Mouse (Mus musculus) myocyte (in vitro differentiated cells): ENCODE data around the gene Casz1.

Experiments
- CEBPB ChIP-seq: IDR thresholded peaks from 2 replicates; pipeline ENCODE4 v1.6.1; 2011; ENCODE audit warnings: mild to moderate bottlenecking, moderate library complexity; ENCODE audit not compliant: poor library complexity, insufficient read depth, severe bottlenecking
- POLR2A ChIP-seq: IDR thresholded peaks from one replicate; pipeline ENCODE4 v1.6.1; 2011; ENCODE audit warnings: low read depth, mild to moderate bottlenecking, control low read depth, moderate library complexity; ENCODE audit not compliant: insufficient read length
- POLR2AphosphoS2 ChIP-seq: IDR thresholded peaks from one replicate; pipeline ENCODE4 v1.6.1; 2011; ENCODE audit warnings: low read depth, control low read depth; ENCODE audit not compliant: insufficient read length
- REST ChIP-seq: IDR thresholded peaks from one replicate; pipeline ENCODE4 v1.6.1; 2011; ENCODE audit warnings: mild to moderate bottlenecking, control low read depth, moderate library complexity; ENCODE audit not compliant: insufficient read depth, insufficient read length
- SRF ChIP-seq: IDR thresholded peaks from one replicate; pipeline ENCODE4 v1.6.1; 2011; ENCODE audit warnings: low read depth; ENCODE audit not compliant: control insufficient read depth, insufficient read length

DNA sequence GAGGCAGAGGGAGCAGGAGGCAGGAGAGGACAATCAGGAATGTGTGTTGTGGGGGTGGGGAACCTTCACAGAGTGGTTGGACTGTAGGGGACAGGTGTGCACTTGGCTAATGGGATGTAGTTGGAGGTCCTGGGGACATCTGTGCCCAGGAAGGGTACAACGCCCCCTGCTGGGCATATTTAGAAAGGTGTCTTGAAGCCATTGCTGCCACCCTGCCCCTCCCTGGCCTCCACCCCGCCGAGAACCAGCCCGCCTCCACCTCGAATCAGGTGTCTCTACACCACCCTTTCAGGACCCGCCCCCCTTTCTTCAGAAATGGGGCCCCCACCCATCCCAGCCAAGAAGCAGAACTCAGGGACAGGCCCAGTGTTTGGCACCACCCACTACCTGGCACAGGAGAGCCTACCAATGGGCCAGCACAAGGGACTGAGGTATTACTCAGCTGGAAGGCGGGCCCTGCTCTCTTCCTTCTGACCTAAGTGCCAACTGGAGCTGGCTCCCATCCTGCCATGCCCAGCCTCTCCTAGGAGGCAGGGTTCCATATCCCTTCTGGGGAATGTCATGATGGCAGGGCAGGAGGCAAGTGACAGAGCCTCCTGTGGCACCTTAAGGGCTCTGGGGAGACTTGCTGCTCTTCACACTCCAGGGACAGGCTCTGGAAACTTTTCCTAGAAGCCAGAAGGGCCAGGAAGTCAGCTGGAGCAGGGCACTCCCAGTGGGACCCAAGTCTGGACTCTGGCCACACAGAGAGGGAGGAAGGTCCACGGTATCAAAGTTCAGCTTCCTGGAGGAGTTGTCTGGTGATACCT, 98.9 kb downstream of the Casz1 start:
- TF ChIP-seq REST (no peak), POLR2AphosphoS2 (no peak), CEBPB (no peak), SRF (no peak), POLR2A (no peak)
